Mouse (Mus musculus) liver, embryonic 12.5 days (tissue): Measurements from ENCODE around the gene Klhl22. TPM values are rescaled to one million over a fixed set of nuclear protein-coding genes. Genes with fewer than 3 reads are reported as not detected.

Source experiments
- ATAC-seq: fragments of 200-750 bp; cut with Nextera tagmentation; 2 replicates; pipeline ENCODE4 v1.8.0; 2017; ENCODE audit warnings: moderate number of reproducible peaks, mild to moderate bottlenecking, moderate library complexity
- H3K27ac ChIP-seq: fragments of 300-500 bp; sonication (generic); 2 replicates; pipeline ENCODE4 v1.5.1; 2016; ENCODE audit warnings: mild to moderate bottlenecking
- H3K27me3 ChIP-seq: fragments of 300-500 bp; sonication (generic); replicated peaks from 2 replicates; pipeline ENCODE4 v1.6.1; 2016; ENCODE audit warnings: mild to moderate bottlenecking, moderate library complexity
- H3K36me3 ChIP-seq: fragments of 300-500 bp; sonication (generic); 2 replicates; pipeline ENCODE4 v1.6.1; 2016; ENCODE audit warnings: mild to moderate bottlenecking, moderate library complexity
- H3K4me1 ChIP-seq: fragments of 300-500 bp; sonication (generic); 2 replicates; pipeline ENCODE4 v1.6.1; 2016
- H3K4me2 ChIP-seq: fragments of 300-500 bp; sonication (generic); 2 replicates; pipeline ENCODE4 v1.6.1; 2016; ENCODE audit warnings: mild to moderate bottlenecking, moderate library complexity
- H3K4me3 ChIP-seq: fragments of 300-500 bp; sonication (generic); 2 replicates; pipeline ENCODE4 v1.5.1; 2016; ENCODE audit warnings: mild to moderate bottlenecking, moderate library complexity
- H3K9ac ChIP-seq: fragments of 300-500 bp; sonication (generic); 2 replicates; pipeline ENCODE4 v1.6.1; 2016; ENCODE audit warnings: mild to moderate bottlenecking, moderate library complexity
- H3K9me3 ChIP-seq: fragments of 300-500 bp; sonication (generic); replicated peaks from 2 replicates; pipeline ENCODE4 v1.6.1; 2016; ENCODE audit warnings: mild to moderate bottlenecking, moderate library complexity
- WGBS: fragments of 180-500 bp; shearing (Covaris S2); methylation state at CpG from one replicate; pipeline ENCODE4 v1.1.7; 2016; ENCODE audit not compliant: insufficient replicate concordance; 5-methylcytosine and 5-hydroxymethylcytosine counted together
- polyA plus RNA-seq: library from polyadenylated mRNA; unstranded; fragments of >200 nt; fragmentation: Nextera tagmentation; extraction: Ambion mirVana; gene quantifications from 2 replicates; pipeline ENCODE4 v1.2.1, GENCODE M21; 2016

Gene Klhl22
- polyA plus RNA-seq, 1 experiment from 2014 or later, result 23.5 TPM

- peaks cover 42% of the 10 kb centered on the region for H3K4me1 ChIP-seq
- H3K9ac ChIP-seq, result no peak overlapping the region
- no peak overlapping the region for H3K27ac ChIP-seq
- no peaks in the 10 kb centered on the region for H3K36me3 ChIP-seq
- H3K27me3 ChIP-seq, result peaks cover 99% of the 10 kb centered on the region
- ATAC-seq, result peak; percentile 49; the same call in 1 of the 2 replicates
- H3K4me2 ChIP-seq, result peak overlapping the region; percentile 65
- H3K4me3 ChIP-seq, result peak overlapping the region; percentile 42
- 3% methylated on average over 33 of the region's 33 CpGs for WGBS
- H3K9me3 ChIP-seq, result no peaks in the 10 kb centered on the region
These were observed 45.1 kb downstream of the Klhl22 start for GRCm38 (mm10) chr16:17804449-17804912.

- WGBS, result 16% methylated on average over 7 of the region's 7 CpGs
- Histone ChIP-seq H3K36me3 (no peaks in the 10 kb centered on the region), H3K4me1 (peaks cover 42% of the 10 kb centered on the region), H3K4me3 (no peak overlapping the region), H3K9ac (no peak overlapping the region), H3K27ac (no peak overlapping the region), H3K4me2 (peak overlapping the region; percentile 65), H3K27me3 (peaks cover 99% of the 10 kb centered on the region), H3K9me3 (no peaks in the 10 kb centered on the region)
- ATAC-seq, result no peak
These were observed 45.6 kb downstream of the Klhl22 start for GRCm38 (mm10) chr16:17804982-17805381.

- no peaks in the 10 kb centered on the region for H3K36me3 ChIP-seq
- no peaks in the 10 kb centered on the region for H3K9me3 ChIP-seq
- 5% methylated on average over 50 of the region's 50 CpGs for WGBS
- H3K4me3 ChIP-seq, result peak overlapping the region; percentile 57
- ATAC-seq, result no peak
- H3K27me3 ChIP-seq, result peaks cover 99% of the 10 kb centered on the region
- peaks cover 42% of the 10 kb centered on the region for H3K4me1 ChIP-seq
- peak overlapping the region; percentile 30; the same call in 1 of the 2 replicates for H3K27ac ChIP-seq
- H3K9ac ChIP-seq, result peak overlapping the region; percentile 65
- H3K4me2 ChIP-seq, result peak overlapping the region; percentile 85
These were observed 47.3 kb downstream of the Klhl22 start for GRCm38 (mm10) chr16:17806581-17807191.

GRCm38 (mm10) chr16:17807192-17808009 lies 48.0 kb downstream of the Klhl22 start:
- Histone ChIP-seq H3K4me2 (peak overlapping the region; percentile 85), H3K36me3 (no peaks in the 10 kb centered on the region), H3K9me3 (no peaks in the 10 kb centered on the region), H3K27ac (peak overlapping the region; percentile 30; the same call in 1 of the 2 replicates), H3K27me3 (peaks cover 99% of the 10 kb centered on the region), H3K4me1 (peaks cover 42% of the 10 kb centered on the region), H3K4me3 (peak overlapping the region; percentile 57), H3K9ac (peak overlapping the region; percentile 65)
- WGBS, result 4% methylated on average over 73 of the region's 73 CpGs
- peak; percentile 68 for ATAC-seq

GRCm38 (mm10) chr16:17809125-17809524 lies 49.7 kb downstream of the Klhl22 start:
- H3K4me1 ChIP-seq, result peaks cover 25% of the 10 kb centered on the region
- no peak overlapping the region for H3K27ac ChIP-seq
- 63% methylated on average over 4 of the region's 4 CpGs for WGBS
- no peak for ATAC-seq
- H3K4me2 ChIP-seq, result no peak overlapping the region
- H3K27me3 ChIP-seq, result peaks cover 99% of the 10 kb centered on the region
- no peak overlapping the region for H3K4me3 ChIP-seq
- no peak overlapping the region for H3K9ac ChIP-seq
- no peaks in the 10 kb centered on the region for H3K9me3 ChIP-seq
- no peaks in the 10 kb centered on the region for H3K36me3 ChIP-seq

GRCm38 (mm10) chr16:17809711-17810110 lies 50.3 kb downstream of the Klhl22 start:
- Histone ChIP-seq H3K9ac (no peak overlapping the region), H3K36me3 (no peaks in the 10 kb centered on the region), H3K4me2 (no peak overlapping the region), H3K27me3 (peaks cover 99% of the 10 kb centered on the region), H3K4me3 (no peak overlapping the region), H3K4me1 (peaks cover 20% of the 10 kb centered on the region), H3K27ac (0 out of 2 replicates have a peak overlapping the region, but pooled peaks have one; percentile 17), H3K9me3 (no peaks in the 10 kb centered on the region)
- no peak for ATAC-seq
- 30% methylated on average over 7 of the region's 7 CpGs for WGBS

- ATAC-seq, result no peak
- no peak overlapping the region for H3K4me3 ChIP-seq
- no peak overlapping the region for H3K27ac ChIP-seq
- peaks cover 22% of the 10 kb centered on the region for H3K4me1 ChIP-seq
- no peaks in the 10 kb centered on the region for H3K9me3 ChIP-seq
- H3K36me3 ChIP-seq, result no peaks in the 10 kb centered on the region
- peaks cover 99% of the 10 kb centered on the region for H3K27me3 ChIP-seq
- WGBS, result 3% methylated on average over 5 of the region's 5 CpGs
- no peak overlapping the region for H3K9ac ChIP-seq
- H3K4me2 ChIP-seq, result no peak overlapping the region
These were observed 52.7 kb downstream of the Klhl22 start for GRCm38 (mm10) chr16:17812120-17812519.

GRCm38 (mm10) chr16:17813173-17813572 lies 53.8 kb downstream of the Klhl22 start:
- Histone ChIP-seq H3K9ac (no peak overlapping the region), H3K36me3 (no peaks in the 10 kb centered on the region), H3K4me2 (no peak overlapping the region), H3K4me1 (peaks cover 13% of the 10 kb centered on the region), H3K9me3 (no peaks in the 10 kb centered on the region), H3K27ac (no peak overlapping the region), H3K4me3 (no peak overlapping the region), H3K27me3 (peaks cover 96% of the 10 kb centered on the region)
- no peak for ATAC-seq
- 54% methylated on average over 4 of the region's 4 CpGs for WGBS

- Histone ChIP-seq H3K9ac (peak overlapping the region; percentile 50), H3K4me2 (peak overlapping the region; percentile 84), H3K27me3 (peaks cover 91% of the 10 kb centered on the region), H3K27ac (no peak overlapping the region), H3K9me3 (no peaks in the 10 kb centered on the region), H3K4me1 (peaks cover 13% of the 10 kb centered on the region), H3K36me3 (no peaks in the 10 kb centered on the region), H3K4me3 (peak overlapping the region; percentile 50)
- 3% methylated on average over 63 of the region's 63 CpGs for WGBS
- ATAC-seq, result peak; percentile 77
These were observed 56.3 kb downstream of the Klhl22 start for GRCm38 (mm10) chr16:17815411-17816402.

GRCm38 (mm10) chr16:17816528-17816927 lies 57.1 kb downstream of the Klhl22 start:
- WGBS, result 76% methylated on average over 8 of the region's 8 CpGs
- Histone ChIP-seq H3K27me3 (peaks cover 91% of the 10 kb centered on the region), H3K36me3 (no peaks in the 10 kb centered on the region), H3K27ac (no peak overlapping the region), H3K4me1 (peaks cover 13% of the 10 kb centered on the region), H3K4me2 (no peak overlapping the region), H3K9me3 (no peaks in the 10 kb centered on the region), H3K9ac (no peak overlapping the region), H3K4me3 (no peak overlapping the region)
- ATAC-seq, result no peak

GRCm38 (mm10) chr16:17826500-17826899 lies 67.1 kb downstream of the Klhl22 start:
- WGBS, result 67% methylated on average over 2 of the region's 2 CpGs
- Histone ChIP-seq H3K27ac (no peak overlapping the region), H3K4me3 (no peak overlapping the region), H3K9ac (no peak overlapping the region), H3K9me3 (no peaks in the 10 kb centered on the region), H3K27me3 (peaks cover 82% of the 10 kb centered on the region), H3K4me2 (no peak overlapping the region), H3K36me3 (no peaks in the 10 kb centered on the region), H3K4me1 (no peaks in the 10 kb centered on the region)
- no peak for ATAC-seq
